Mouse (Mus musculus): ENCODE measurements around the gene C8a. TPM values are rescaled to one million over a fixed set of nuclear protein-coding genes. Genes with fewer than 3 reads are reported as not detected.

Gene C8a
- polyA plus RNA-seq (2015; fragmentation: Nextera tagmentation; extraction: Ambion mirVana): not detected in 2 replicates

DNA sequence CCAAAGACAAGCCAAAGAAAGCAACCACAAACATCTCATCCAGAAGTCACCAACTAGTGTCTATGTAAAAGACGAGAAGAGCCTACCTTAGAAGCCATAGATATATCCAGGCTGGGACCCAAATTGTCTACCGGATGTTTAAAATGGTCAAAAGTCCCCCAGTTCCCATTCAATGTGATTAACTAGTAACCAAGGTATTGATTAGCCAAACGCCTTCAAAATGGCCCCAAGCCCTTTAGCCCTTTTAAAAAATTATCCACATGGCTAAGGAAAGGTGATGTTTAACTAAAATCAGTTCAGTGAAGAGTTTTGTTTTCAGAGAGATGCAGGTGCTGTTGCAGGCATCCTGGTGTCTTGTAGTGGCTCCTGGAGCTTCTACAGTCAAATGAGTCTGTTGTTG, at the start of gene C8a:
Gene C8a, minus strand, starts transcription at position 76 of the 400 bp plus-strand sequence.
- Histone ChIP-seq H3K4me1 (replicated peaks) (no peaks in the 10 kb centered on the region), H3K4me2 (replicated peaks) (no peak within 1 kb of the TSS), H3K27me3 (no peaks in the 10 kb centered on the region), H3K36me3 (no peaks in the 10 kb centered on the region), H3K4me3 (replicated peaks) (no peak within 1 kb of the TSS), H3K27ac (no peak within 1 kb of the TSS), H3K9me3 (no peaks in the 10 kb centered on the region), H3K9ac (replicated peaks) (no peak within 1 kb of the TSS)
- ATAC-seq: no peak
- WGBS: 82% methylated on average over 3 of the region's 3 CpGs

DNA sequence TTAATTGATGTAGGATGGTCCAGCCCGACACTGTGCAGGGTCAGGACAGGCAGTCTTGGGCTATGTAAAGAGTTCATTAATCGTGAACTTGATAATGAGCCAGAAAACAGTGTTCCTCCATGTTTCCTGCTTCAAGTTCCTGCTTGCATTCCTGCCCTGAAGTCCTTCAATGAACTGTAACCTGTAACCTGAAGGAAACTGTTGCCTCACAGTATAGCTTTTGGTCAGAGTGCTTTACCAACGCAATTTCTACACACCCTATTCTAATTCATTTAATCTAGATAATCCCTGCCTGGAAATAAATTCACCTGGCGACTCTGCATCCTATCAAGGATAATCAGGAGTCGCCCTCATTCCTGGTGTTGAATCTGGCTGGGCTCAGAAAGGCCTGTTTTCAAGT, 49.2 kb upstream of the C8a start:
- H3K9me3 ChIP-seq: no peaks in the 10 kb centered on the region
- no peak overlapping the region for H3K4me2 ChIP-seq (replicated peaks)
- no peaks in the 10 kb centered on the region for H3K27me3 ChIP-seq
- no peak overlapping the region for H3K4me3 ChIP-seq (replicated peaks)
- no peak overlapping the region for H3K9ac ChIP-seq (replicated peaks)
- ATAC-seq: no peak
- no peaks in the 10 kb centered on the region for H3K36me3 ChIP-seq
- no peaks in the 10 kb centered on the region for H3K4me1 ChIP-seq (replicated peaks)
- WGBS: 87% methylated on average over 5 of the region's 5 CpGs
- H3K27ac ChIP-seq: no peak overlapping the region

DNA sequence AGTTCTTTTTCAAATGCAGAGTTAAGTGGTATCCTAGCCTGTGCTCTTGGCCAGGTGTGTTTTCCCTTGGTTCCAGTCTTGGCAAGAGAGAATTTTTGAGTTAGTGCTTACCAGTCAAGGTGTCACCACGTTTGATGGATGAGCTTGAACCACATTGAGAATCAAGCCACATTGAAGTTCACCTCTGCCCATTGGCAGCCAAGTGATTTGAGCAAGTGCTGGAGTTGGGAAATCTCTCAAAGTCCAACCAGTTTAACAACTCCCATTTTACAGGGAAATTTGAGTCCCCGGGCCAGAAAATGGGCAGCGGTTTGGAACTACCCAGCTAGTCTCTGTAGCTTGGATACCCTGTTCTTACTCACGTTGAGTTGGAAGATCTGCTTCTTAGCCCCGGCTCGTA, 41.8 kb upstream of the C8a start:
- Histone ChIP-seq H3K9ac (replicated peaks) (no peak overlapping the region), H3K27me3 (peaks cover 13% of the 10 kb centered on the region), H3K9me3 (no peaks in the 10 kb centered on the region), H3K4me2 (replicated peaks) (no peak overlapping the region), H3K4me3 (replicated peaks) (no peak overlapping the region), H3K4me1 (replicated peaks) (peaks cover 4% of the 10 kb centered on the region), H3K27ac (no peak overlapping the region), H3K36me3 (no peaks in the 10 kb centered on the region)
- ATAC-seq: no peak
- WGBS: 89% methylated on average over 6 of the region's 6 CpGs

DNA sequence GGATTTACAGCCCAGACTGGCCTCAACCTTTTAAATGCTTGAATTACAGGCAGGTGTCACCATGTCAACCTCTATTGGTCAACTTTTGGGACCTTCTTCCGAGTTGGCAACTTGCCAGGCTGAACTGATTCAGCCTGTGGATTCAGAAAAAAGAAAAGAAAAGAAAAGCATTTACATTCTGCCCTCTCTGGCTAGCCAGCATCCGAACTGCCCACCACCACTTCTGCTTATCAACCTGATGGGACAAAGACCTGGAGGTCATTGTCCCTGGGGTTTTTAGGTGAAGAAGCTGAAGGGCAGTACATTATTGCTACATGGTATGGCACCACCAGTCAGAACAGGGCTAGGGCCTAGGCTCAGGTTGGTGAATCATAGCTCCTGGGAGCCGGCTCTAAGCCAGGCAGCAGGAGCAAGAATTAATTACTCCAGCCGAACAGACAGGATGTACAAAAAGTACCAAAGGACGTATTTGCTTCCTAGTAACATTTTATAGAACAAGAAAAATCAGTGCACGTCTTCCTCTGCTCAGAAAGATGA, 38.6 kb upstream of the C8a start:
- H3K4me2 ChIP-seq (replicated peaks): no peak overlapping the region
- WGBS: 77% methylated on average over 6 of the region's 6 CpGs
- no peaks in the 10 kb centered on the region for H3K36me3 ChIP-seq
- H3K4me3 ChIP-seq (replicated peaks): no peak overlapping the region
- ATAC-seq: no peak
- H3K27me3 ChIP-seq: peaks cover 14% of the 10 kb centered on the region
- H3K9me3 ChIP-seq: no peaks in the 10 kb centered on the region
- H3K27ac ChIP-seq: no peak overlapping the region
- peaks cover 4% of the 10 kb centered on the region for H3K4me1 ChIP-seq (replicated peaks)
- H3K9ac ChIP-seq (replicated peaks): no peak overlapping the region

- Histone ChIP-seq H3K9ac (replicated peaks) (no peak within 1 kb of the TSS; the same call in 1 of the 2 replicates), H3K27ac (no peak within 1 kb of the TSS), H3K4me3 (replicated peaks) (peak within 1 kb of the TSS; percentile 20; the same call in 1 of the 2 replicates), H3K4me2 (replicated peaks) (peak within 1 kb of the TSS; percentile 42), H3K4me1 (replicated peaks) (peaks cover 4% of the 10 kb centered on the region), H3K27me3 (peaks cover 14% of the 10 kb centered on the region), H3K36me3 (no peaks in the 10 kb centered on the region), H3K9me3 (no peaks in the 10 kb centered on the region)
- ATAC-seq: 0 out of 2 replicates have a peak, but pooled peaks have one; percentile 27
- 18% methylated on average over 23 of the region's 23 CpGs for WGBS
Measured at GRCm38 (mm10) chr4:104913291-104914129, 37.3 kb upstream of the C8a start, which contains the start of gene Fyb2. TSS of gene Fyb2 (plus strand) at chr4:104913456.

GRCm38 (mm10) chr4:104911685-104912084, 35.5 kb upstream of the C8a start:
- H3K9me3 ChIP-seq: no peaks in the 10 kb centered on the region
- H3K27ac ChIP-seq: no peak overlapping the region
- no peaks in the 10 kb centered on the region for H3K36me3 ChIP-seq
- H3K4me3 ChIP-seq (replicated peaks): no peak overlapping the region
- 29% methylated on average over 7 of the region's 7 CpGs for WGBS
- ATAC-seq: 0 out of 2 replicates have a peak, but pooled peaks have one; percentile 20
- no peak overlapping the region for H3K4me2 ChIP-seq (replicated peaks)
- H3K4me1 ChIP-seq (replicated peaks): peaks cover 4% of the 10 kb centered on the region
- no peak overlapping the region for H3K9ac ChIP-seq (replicated peaks)
- H3K27me3 ChIP-seq: peaks cover 14% of the 10 kb centered on the region

- Histone ChIP-seq H3K27ac (no peak overlapping the region), H3K9ac (replicated peaks) (no peak overlapping the region), H3K4me1 (replicated peaks) (no peaks in the 10 kb centered on the region), H3K27me3 (no peaks in the 10 kb centered on the region), H3K36me3 (no peaks in the 10 kb centered on the region), H3K9me3 (no peaks in the 10 kb centered on the region), H3K4me3 (replicated peaks) (no peak overlapping the region), H3K4me2 (replicated peaks) (no peak overlapping the region)
- 0 out of 2 replicates have a peak, but pooled peaks have one; percentile 34 for ATAC-seq
- 78% methylated on average over 6 of the region's 6 CpGs for WGBS
Measured at GRCm38 (mm10) chr4:104905049-104905448, 28.9 kb upstream of the C8a start.

DNA sequence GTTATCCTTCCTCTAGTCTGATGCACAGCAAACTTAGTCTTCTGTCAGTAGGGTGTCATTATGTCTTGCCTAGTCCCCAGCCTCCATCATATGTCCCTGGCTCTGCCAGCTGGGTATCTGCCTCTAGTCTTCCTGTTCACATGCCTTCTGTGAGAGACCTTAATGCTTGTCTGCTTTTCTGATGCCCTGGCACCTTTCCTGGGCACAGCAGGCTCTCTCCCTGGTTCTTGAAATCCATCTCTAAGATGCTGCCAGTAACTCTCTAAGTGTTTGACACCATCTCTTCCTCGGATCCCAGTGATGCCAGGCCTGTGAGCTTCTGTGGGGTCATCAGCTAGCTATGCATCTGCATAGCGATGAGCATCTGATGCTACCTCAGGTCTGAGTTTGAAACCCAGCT, 26.6 kb upstream of the C8a start:
- H3K9ac ChIP-seq (replicated peaks): no peak overlapping the region
- no peaks in the 10 kb centered on the region for H3K36me3 ChIP-seq
- WGBS: 78% methylated on average over 2 of the region's 2 CpGs
- H3K4me2 ChIP-seq (replicated peaks): no peak overlapping the region
- no peaks in the 10 kb centered on the region for H3K4me1 ChIP-seq (replicated peaks)
- H3K27ac ChIP-seq: no peak overlapping the region
- ATAC-seq: no peak
- no peaks in the 10 kb centered on the region for H3K27me3 ChIP-seq
- H3K4me3 ChIP-seq (replicated peaks): no peak overlapping the region
- no peaks in the 10 kb centered on the region for H3K9me3 ChIP-seq

- H3K4me1 ChIP-seq (replicated peaks): peaks cover 13% of the 10 kb centered on the region
- no peaks in the 10 kb centered on the region for H3K9me3 ChIP-seq
- no peak overlapping the region for H3K4me2 ChIP-seq (replicated peaks)
- H3K27me3 ChIP-seq: 0 out of 2 replicates have a peak, but pooled peaks cover 4% of the 10 kb centered on the region
- H3K36me3 ChIP-seq: no peaks in the 10 kb centered on the region
- no peak; the same call in 1 of the 2 replicates for ATAC-seq
- H3K27ac ChIP-seq: no peak overlapping the region
- 56% methylated on average over 13 of the region's 13 CpGs for WGBS
- H3K4me3 ChIP-seq (replicated peaks): no peak overlapping the region
- H3K9ac ChIP-seq (replicated peaks): no peak overlapping the region
Measured at GRCm38 (mm10) chr4:104894004-104894734, 18.0 kb upstream of the C8a start.

- no peaks in the 10 kb centered on the region for H3K9me3 ChIP-seq
- H3K4me3 ChIP-seq (replicated peaks): no peak overlapping the region
- 0 out of 2 replicates have a peak, but pooled peaks cover 4% of the 10 kb centered on the region for H3K27me3 ChIP-seq
- peaks cover 19% of the 10 kb centered on the region for H3K4me1 ChIP-seq (replicated peaks)
- ATAC-seq: no peak
- no peak overlapping the region; the same call in 1 of the 2 replicates for H3K9ac ChIP-seq (replicated peaks)
- H3K4me2 ChIP-seq (replicated peaks): no peak overlapping the region
- no peaks in the 10 kb centered on the region for H3K36me3 ChIP-seq
- 71% methylated on average over 5 of the region's 5 CpGs for WGBS
- H3K27ac ChIP-seq: peak overlapping the region; percentile 64
Measured at GRCm38 (mm10) chr4:104893588-104893987, 17.4 kb upstream of the C8a start.

GRCm38 (mm10) chr4:104891708-104892107, 15.5 kb upstream of the C8a start:
- Histone ChIP-seq H3K4me2 (replicated peaks) (no peak overlapping the region), H3K4me1 (replicated peaks) (peaks cover 25% of the 10 kb centered on the region), H3K9ac (replicated peaks) (no peak overlapping the region), H3K27ac (no peak overlapping the region), H3K27me3 (0 out of 2 replicates have a peak, but pooled peaks cover 4% of the 10 kb centered on the region), H3K4me3 (replicated peaks) (no peak overlapping the region), H3K36me3 (no peaks in the 10 kb centered on the region), H3K9me3 (no peaks in the 10 kb centered on the region)
- WGBS: 95% methylated on average over 7 of the region's 7 CpGs
- no peak for ATAC-seq

Data from midbrain, embryonic 13.5 days (tissue).